In genomic region chr17:72796506-72796905, GRCm38 (mm10) we compare ENCODE assay signal across 15 mouse cellular contexts. TPM values are rescaled to one million over a fixed set of nuclear protein-coding genes. Genes with fewer than 3 reads are reported as not detected.
DNase-seq lines count a peak whose midpoint lies in the region; ATAC-seq and TF ChIP-seq lines count a peak whose summit lies in the region.
"Had no signal": no experiment of that assay in that cellular context is flagged by ENCODE, and none has a peak within 500 bp of the region (broad histone marks: within the 10 kb centered on the region; RNA-seq: fewer than 3 reads in every experiment).

No protein-coding gene starts in this region.

- H3K4me3 ChIP-seq in heart, adult 2 months, result no peak overlapping the region
- no peak overlapping the region for H3K4me3 ChIP-seq in heart, embryonic 11.5 days (ENCODE audit: low read depth, low read length)
- H3K4me3 ChIP-seq in lung, postnatal 0 days (ENCODE audit: low read depth, low read length), result no peak overlapping the region
- H3K4me3 ChIP-seq in E14TG2a.4 (replicated peaks; ENCODE audit: low read length), result no peak overlapping the region
- H3K4me3 ChIP-seq: heart, embryonic 13.5 days; hindbrain, embryonic 12.5 days; midbrain, embryonic 10.5 days had no signal

- intact Hi-C loops in heart, adult 2 months (cut with DNase I), result loop anchor here (10.0 kb wide), 1 partner anchor 498 kb away; no protein-coding TSS in a partner anchor

- no peaks in the 10 kb centered on the region for H3K9me3 ChIP-seq in heart, embryonic 11.5 days (replicated peaks; ENCODE audit: control insufficient read depth, low read length)
- H3K9me3 ChIP-seq in lung, postnatal 0 days (ENCODE audit: low read length), result no peaks in the 10 kb centered on the region
- no peaks in the 10 kb centered on the region for H3K9me3 ChIP-seq in E14TG2a.4 (ENCODE audit: low read length)
- H3K9me3 ChIP-seq: heart, embryonic 13.5 days; hindbrain, embryonic 12.5 days; midbrain, embryonic 10.5 days had no signal

- 89% methylated on average over 3 of the region's 3 CpGs for WGBS in heart, adult 2 months
- WGBS in heart, embryonic 11.5 days (ENCODE audit: insufficient replicate concordance), result 76% methylated on average over 3 of the region's 3 CpGs
- WGBS in lung, postnatal 0 days, result 92% methylated on average over 3 of the region's 3 CpGs

- no peak for TF ChIP-seq EP300 in heart, adult 2 months (IDR thresholded peaks at IDR 0.05; ENCODE audit: insufficient read depth, low read depth, low read length)
- no peak for TF ChIP-seq EP300 in lung, postnatal 0 days (IDR thresholded peaks at IDR 0.05)

- no peaks in the 10 kb centered on the region for H3K27me3 ChIP-seq in heart, adult 2 months (ENCODE audit: control insufficient read depth, insufficient read depth, low read length)
- no peaks in the 10 kb centered on the region for H3K27me3 ChIP-seq in heart, embryonic 11.5 days (ENCODE audit: control insufficient read depth, insufficient read depth, low read length)
- H3K27me3 ChIP-seq in lung, postnatal 0 days (replicated peaks; ENCODE audit: insufficient read depth, low read length), result no peaks in the 10 kb centered on the region
- no peaks in the 10 kb centered on the region for H3K27me3 ChIP-seq in E14TG2a.4 (ENCODE audit: insufficient read depth, low read length)
- H3K27me3 ChIP-seq: CH12.LX; heart, embryonic 13.5 days; hindbrain, embryonic 12.5 days had no signal

- H3K9ac ChIP-seq in heart, adult 2 months (ENCODE audit: low read depth, low read length), result no peak overlapping the region
- H3K9ac ChIP-seq in heart, embryonic 11.5 days (ENCODE audit: low read depth, low read length), result no peak overlapping the region
- H3K9ac ChIP-seq in lung, postnatal 0 days (replicated peaks; ENCODE audit: low read depth), result no peak overlapping the region
- H3K9ac ChIP-seq: heart, embryonic 13.5 days; hindbrain, embryonic 12.5 days had no signal

- TF ChIP-seq CTCF in heart, adult 2 months (IDR thresholded peaks at IDR 0.05), result peak; percentile 17
- TF ChIP-seq CTCF in lung, postnatal 0 days (IDR thresholded peaks at IDR 0.05), result peak; percentile 28
- peak; percentile 75 for TF ChIP-seq CTCF in E14TG2a.4 (conservative IDR thresholded peaks at IDR 0.05; ENCODE audit: low read length)

- ATAC-seq in heart, embryonic 11.5 days (replicated peaks; ENCODE audit: insufficient number of reproducible peaks, low FRiP score, low TSS enrichment), result no peak
- no peak for ATAC-seq in lung, postnatal 0 days

- no peak for DNase-seq in heart, adult 2 months
- DNase-seq in lung, postnatal 0 days (ENCODE audit: low spot score), result no peak
- DNase-seq in lung, postnatal 14 days, result no peak
- peak; percentile 40 for DNase-seq in induced T-regulatory cell, adult 2 months (ENCODE audit: low read depth)
- no peak for DNase-seq in cerebellum, postnatal 36 days
- DNase-seq in urinary bladder, postnatal 14 days (ENCODE audit: low spot score), result no peak
- DNase-seq: cerebellum, adult 2 months; kidney, adult 8-10 months; left cerebral cortex, postnatal 4 days had no signal

- no peak overlapping the region for H3K4me2 ChIP-seq in heart, embryonic 11.5 days
- H3K4me2 ChIP-seq in lung, postnatal 0 days (replicated peaks; ENCODE audit: low read depth, low read length), result no peak overlapping the region
- H3K4me2 ChIP-seq: heart, embryonic 13.5 days; hindbrain, embryonic 12.5 days had no signal

- peaks cover 3% of the 10 kb centered on the region; the same call in 1 of the 2 replicates for H3K4me1 ChIP-seq in heart, adult 2 months (ENCODE audit: control insufficient read depth, insufficient read depth, low read length)
- no peaks in the 10 kb centered on the region; the same call in 1 of the 2 replicates for H3K4me1 ChIP-seq in heart, embryonic 11.5 days (ENCODE audit: control insufficient read depth, insufficient read depth, low read length)
- no peaks in the 10 kb centered on the region for H3K4me1 ChIP-seq in lung, postnatal 0 days (ENCODE audit: insufficient read depth, low read depth, low read length)
- H3K4me1 ChIP-seq in E14TG2a.4 (replicated peaks; ENCODE audit: low read depth, low read length), result no peaks in the 10 kb centered on the region
- H3K4me1 ChIP-seq: heart, embryonic 13.5 days; hindbrain, embryonic 12.5 days; midbrain, embryonic 10.5 days had no signal

- H3K36me3 ChIP-seq in heart, adult 2 months (ENCODE audit: control insufficient read depth, insufficient read depth, low read length), result no peaks in the 10 kb centered on the region
- no peaks in the 10 kb centered on the region for H3K36me3 ChIP-seq in heart, embryonic 11.5 days (ENCODE audit: control insufficient read depth, insufficient read depth, low read length)
- no peaks in the 10 kb centered on the region for H3K36me3 ChIP-seq in lung, postnatal 0 days (ENCODE audit: insufficient read depth, low read length)
- no peaks in the 10 kb centered on the region for H3K36me3 ChIP-seq in E14TG2a.4 (ENCODE audit: insufficient read depth, low read length)
- H3K36me3 ChIP-seq: heart, embryonic 13.5 days; hindbrain, embryonic 12.5 days; midbrain, embryonic 10.5 days had no signal

- no peaks in the 10 kb centered on the region for H3K79me2 ChIP-seq in heart, adult 2 months (replicated peaks; ENCODE audit: control insufficient read depth, insufficient read depth, low read length)

- no peak for TF ChIP-seq POLR2A in heart, adult 2 months (IDR thresholded peaks at IDR 0.05; ENCODE audit: insufficient read depth, low read depth, low read length)

- H3K27ac ChIP-seq in heart, adult 2 months, result no peak overlapping the region
- no peak overlapping the region for H3K27ac ChIP-seq in heart, embryonic 11.5 days (ENCODE audit: low read depth, low read length)
- H3K27ac ChIP-seq in lung, postnatal 0 days (ENCODE audit: low read length), result no peak overlapping the region
- H3K27ac ChIP-seq: heart, embryonic 13.5 days; hindbrain, embryonic 12.5 days; midbrain, embryonic 10.5 days had no signal

RNA-seq across cellular contexts. Expression of gene Ypel5, which starts 39.7 kb away (rescaled TPM):
- 10 to 100 TPM; 35.6 to 36.4 TPM for total RNA-seq in heart, adult 2 months (2021)
- 26.6 and 30.8 TPM in 2 replicates for polyA plus RNA-seq in heart, adult 2 months (2012; rRNA removed)
- 65.9 and 70.4 TPM in 2 replicates for polyA plus RNA-seq in heart, embryonic 11.5 days (2014; fragmentation: Nextera tagmentation; extraction: Ambion mirVana)
- 100.0 and 109 TPM in 2 replicates for polyA plus RNA-seq in lung, postnatal 0 days (2015; fragmentation: Nextera tagmentation; extraction: Ambion mirVana)

Comparison
In these comparisons a context has a peak if more than half of its experiments do, and no peak if none do; other contexts are left out.
1. CTCF ChIP-seq: peak in every context shown above with its lines; median percentile 75 in E14TG2a.4; 28 in lung, postnatal 0 days; 17 in heart, adult 2 months.